In genomic region chr7:81211760-81212159, GRCm38 (mm10) we compare ENCODE assay signal across 8 mouse cellular contexts. TPM values are rescaled to one million over a fixed set of nuclear protein-coding genes. Genes with fewer than 3 reads are reported as not detected.
DNase-seq lines count a peak whose midpoint lies in the region; ATAC-seq lines count a peak whose summit lies in the region.

No protein-coding gene starts in this region.

- DNase-seq in thymus, postnatal 4 days, result peak; percentile 27
- DNase-seq in thymus, postnatal 10 days (ENCODE audit: low spot score in 2 of 2), result no peak
- peak; percentile 32 for DNase-seq in heart, adult 8-10 months (ENCODE audit: low spot score)
- peak; percentile 46 for DNase-seq in kidney, adult 18-20 months
- peak; percentile 86 for DNase-seq in midbrain, embryonic 11.5 days (ENCODE audit: low spot score, missing footprints)
- DNase-seq in natural killer cell, adult 2 months (ENCODE audit: low spot score in 2 of 2), result no peak
- DNase-seq in urinary bladder, postnatal 10 days (ENCODE audit: low spot score), result no peak
- no peak for DNase-seq in layer of hippocampus, adult 11-12 months (ENCODE audit: low spot score)

- no peaks in the 10 kb centered on the region for H3K9me3 ChIP-seq in midbrain, embryonic 11.5 days (ENCODE audit: control insufficient read depth, low read length)

- no peak overlapping the region for H3K27ac ChIP-seq in midbrain, embryonic 11.5 days (ENCODE audit: low read depth, low read length)

- H3K4me3 ChIP-seq in midbrain, embryonic 11.5 days (ENCODE audit: low read depth, low read length), result peak overlapping the region; percentile 37

- no peak overlapping the region for H3K9ac ChIP-seq in midbrain, embryonic 11.5 days (ENCODE audit: low read length)

- WGBS in midbrain, embryonic 11.5 days, result 4% methylated on average over 8 of the region's 8 CpGs

- H3K36me3 ChIP-seq in midbrain, embryonic 11.5 days (ENCODE audit: control insufficient read depth, insufficient read depth, low read length), result no peaks in the 10 kb centered on the region

- peaks cover 51% of the 10 kb centered on the region for H3K27me3 ChIP-seq in midbrain, embryonic 11.5 days (ENCODE audit: control insufficient read depth, insufficient read depth, low read length)

- no peak for ATAC-seq in midbrain, embryonic 11.5 days (ENCODE audit: low FRiP score)

- H3K4me2 ChIP-seq in midbrain, embryonic 11.5 days, result peak overlapping the region; percentile 62; the same call in 1 of the 2 replicates

- H3K4me1 ChIP-seq in midbrain, embryonic 11.5 days (ENCODE audit: control insufficient read depth, insufficient read depth, low read length), result peaks cover 11% of the 10 kb centered on the region

RNA-seq across cellular contexts. Expression of gene Pde8a, which starts 1.6 kb away (rescaled TPM):
- 10 to 100 TPM; 13.4 to 16.0 (median 14.0) TPM for total RNA-seq in heart, adult 8-10 months (2022)
- 2.9 and 3.0 TPM in 2 replicates for polyA plus RNA-seq in midbrain, embryonic 11.5 days (2014; fragmentation: Nextera tagmentation; extraction: Ambion mirVana)

Comparison
In these comparisons a context has a peak if more than half of its experiments do, and no peak if none do; other contexts are left out.
1. DNase-seq: peak in thymus, postnatal 4 days (single experiment), heart, adult 8-10 months (single experiment), kidney, adult 18-20 months (single experiment) and midbrain, embryonic 11.5 days (single experiment); none in thymus, postnatal 10 days (0 of 2), natural killer cell, adult 2 months (0 of 2), urinary bladder, postnatal 10 days (single experiment) and layer of hippocampus, adult 11-12 months (single experiment).